Mouse (Mus musculus): Measurements from ENCODE around the gene Gcg.

GRCm38 (mm10) chr2:62450364-62450763, 33.1 kb downstream of the Gcg start:
- no peak for TF ChIP-seq GATA1 (IDR thresholded peaks at IDR 0.05; ENCODE audit: borderline replicate concordance, low read length)
- TF ChIP-seq FLI1 (IDR thresholded peaks at IDR 0.05; ENCODE audit: low read length): no peak
